Comparison of ENCODE assay signal across 13 mouse cellular contexts in the genomic region with DNA sequence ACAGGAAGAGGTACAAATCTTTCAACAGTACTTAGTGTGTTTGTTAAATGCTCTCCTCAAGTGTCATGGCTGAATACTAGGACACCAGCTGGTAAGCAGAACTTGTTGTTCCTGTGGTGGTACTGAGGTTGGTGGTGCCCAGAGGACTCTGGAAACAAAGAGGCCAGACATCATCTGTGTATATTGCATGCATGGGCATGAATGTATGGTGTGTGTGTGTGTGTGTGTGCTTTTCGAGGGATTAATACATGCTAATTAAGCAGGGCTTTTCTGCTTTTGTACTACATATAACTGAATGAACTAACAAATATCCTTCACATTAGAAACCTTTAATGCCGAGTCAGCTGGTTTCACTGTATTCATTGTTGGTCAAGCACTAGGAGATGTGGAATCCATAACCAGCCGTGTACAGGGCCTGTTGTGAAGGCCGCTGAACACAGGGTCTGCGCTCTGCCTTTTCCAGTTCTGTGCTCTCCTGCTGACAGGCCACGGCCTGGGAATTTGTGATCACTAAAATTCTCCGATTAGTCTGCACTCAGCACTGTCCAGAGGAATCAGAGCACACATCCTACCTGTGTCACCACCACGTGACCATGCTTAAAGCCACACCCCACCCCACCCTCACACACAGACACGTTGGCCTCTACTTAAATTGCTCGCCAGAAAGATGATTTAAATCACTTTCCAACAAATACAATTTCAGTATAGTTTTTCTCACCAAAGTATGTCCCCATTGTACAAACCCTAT.
A peak's percentile ranks its signal among the peaks of the same experiment; 100 is the strongest.
DNase-seq lines count a peak whose midpoint lies in the region; ATAC-seq lines count a peak whose summit lies in the region.
"Had no signal": no experiment of that assay in that cellular context is flagged by ENCODE, and none has a peak within 500 bp of the region (broad histone marks: within the 10 kb centered on the region; RNA-seq: fewer than 3 reads in every experiment).

No protein-coding gene starts in this region.

- peak overlapping the region; percentile 17 for H3K27ac ChIP-seq in heart, embryonic 12.5 days (ENCODE audit: poor library complexity, severe bottlenecking)
- H3K27ac ChIP-seq in forebrain, embryonic 13.5 days: no peak overlapping the region
- peak overlapping the region; percentile 48; the same call in 1 of the 2 replicates for H3K27ac ChIP-seq in neural tube, embryonic 15.5 days (replicated peaks)
- H3K27ac ChIP-seq: embryonic facial prominence, embryonic 13.5 days; liver, embryonic 15.5 days had no signal

- DNase-seq in heart, adult 18-20 months: no peak
- peak; percentile 17 for DNase-seq in lung, postnatal 36 days
- DNase-seq in lung, postnatal 4 days: no peak
- no peak for DNase-seq in layer of hippocampus, adult 9-10 months (ENCODE audit: low spot score)
- DNase-seq in yolk sac, embryonic 10.5 days (ENCODE audit: low spot score): no peak
- DNase-seq: adrenal gland, postnatal 25 days; cerebellum, adult 11-12 months; thymus, postnatal 4 days had no signal

- no peaks in the 10 kb centered on the region for H3K27me3 ChIP-seq in heart, embryonic 12.5 days (replicated peaks)
- H3K27me3 ChIP-seq in forebrain, embryonic 13.5 days: no peaks in the 10 kb centered on the region
- no peaks in the 10 kb centered on the region for H3K27me3 ChIP-seq in neural tube, embryonic 15.5 days (replicated peaks)
- H3K27me3 ChIP-seq: embryonic facial prominence, embryonic 13.5 days; liver, embryonic 15.5 days had no signal

- no peaks in the 10 kb centered on the region for H3K9me3 ChIP-seq in heart, embryonic 12.5 days (replicated peaks)
- H3K9me3 ChIP-seq in forebrain, embryonic 13.5 days (replicated peaks): no peaks in the 10 kb centered on the region
- no peaks in the 10 kb centered on the region for H3K9me3 ChIP-seq in neural tube, embryonic 15.5 days (replicated peaks)
- H3K9me3 ChIP-seq: embryonic facial prominence, embryonic 13.5 days; liver, embryonic 15.5 days had no signal

- no peak overlapping the region for H3K9ac ChIP-seq in heart, embryonic 12.5 days
- no peak overlapping the region for H3K9ac ChIP-seq in forebrain, embryonic 13.5 days
- no peak overlapping the region for H3K9ac ChIP-seq in neural tube, embryonic 15.5 days (replicated peaks)
- H3K9ac ChIP-seq: embryonic facial prominence, embryonic 13.5 days; liver, embryonic 15.5 days had no signal

- no peak overlapping the region for H3K4me3 ChIP-seq in heart, embryonic 12.5 days
- H3K4me3 ChIP-seq in forebrain, embryonic 13.5 days: no peak overlapping the region
- no peak overlapping the region for H3K4me3 ChIP-seq in neural tube, embryonic 15.5 days (replicated peaks)
- H3K4me3 ChIP-seq: embryonic facial prominence, embryonic 13.5 days; liver, embryonic 15.5 days had no signal

- 50% methylated on average over 10 of the region's 10 CpGs for WGBS in heart, embryonic 12.5 days
- WGBS in forebrain, embryonic 13.5 days: 18% methylated on average over 10 of the region's 10 CpGs
- 55% methylated on average over 10 of the region's 10 CpGs for WGBS in neural tube, embryonic 15.5 days

- H3K4me1 ChIP-seq in heart, embryonic 12.5 days (replicated peaks): peaks cover 42% of the 10 kb centered on the region
- H3K4me1 ChIP-seq in forebrain, embryonic 13.5 days: peaks cover 28% of the 10 kb centered on the region
- H3K4me1 ChIP-seq in neural tube, embryonic 15.5 days: peaks cover 21% of the 10 kb centered on the region

- 0 out of 2 replicates have a peak, but pooled peaks have one; percentile 16 for ATAC-seq in heart, embryonic 12.5 days (ENCODE audit: insufficient number of reproducible peaks, low FRiP score)
- peak; percentile 48; the same call in 1 of the 2 replicates for ATAC-seq in forebrain, embryonic 13.5 days
- ATAC-seq in neural tube, embryonic 15.5 days (ENCODE audit: low FRiP score): 0 out of 2 replicates have a peak, but pooled peaks have one; percentile 19

- H3K4me2 ChIP-seq in heart, embryonic 12.5 days: no peak overlapping the region
- H3K4me2 ChIP-seq in forebrain, embryonic 13.5 days: no peak overlapping the region
- H3K4me2 ChIP-seq in neural tube, embryonic 15.5 days: no peak overlapping the region
- H3K4me2 ChIP-seq: liver, embryonic 15.5 days had no signal

- no peaks in the 10 kb centered on the region for H3K36me3 ChIP-seq in heart, embryonic 12.5 days
- no peaks in the 10 kb centered on the region for H3K36me3 ChIP-seq in forebrain, embryonic 13.5 days (ENCODE audit: poor library complexity, severe bottlenecking)
- H3K36me3 ChIP-seq in neural tube, embryonic 15.5 days: no peaks in the 10 kb centered on the region
- H3K36me3 ChIP-seq: embryonic facial prominence, embryonic 13.5 days; liver, embryonic 15.5 days had no signal
